Mouse (Mus musculus) thymus, adult 2 months (tissue): ENCODE results near the gene Lhfpl2. TPM values are rescaled to one million over a fixed set of nuclear protein-coding genes. Genes with fewer than 3 reads are reported as not detected.

Source experiments
- DNase-seq: peaks from one replicate; pipeline ENCODE4 v3.0.0; 2021
- H3K27ac ChIP-seq: fragments of 200-500 bp; 2 replicates; pipeline ENCODE4 v1.5.1; 2012; ENCODE audit warnings: low read length, control low read depth; ENCODE audit not compliant: control insufficient read depth, insufficient read depth
- H3K27me3 ChIP-seq: fragments of 200-500 bp; 2 replicates; pipeline ENCODE4 v1.6.1; 2012; ENCODE audit warnings: mild to moderate bottlenecking, low read length, moderate library complexity, mixed read lengths; ENCODE audit not compliant: control insufficient read depth, insufficient read depth
- H3K36me3 ChIP-seq: fragments of 200-500 bp; 2 replicates; pipeline ENCODE4 v1.6.1; 2012; ENCODE audit warnings: mild to moderate bottlenecking, low read length, moderate library complexity; ENCODE audit not compliant: control insufficient read depth, insufficient read depth
- H3K4me1 ChIP-seq: fragments of 200-500 bp; replicated peaks from 2 replicates; pipeline ENCODE4 v1.6.1; 2012; ENCODE audit warnings: low read length; ENCODE audit not compliant: control insufficient read depth, insufficient read depth
- H3K4me3 ChIP-seq: fragments of 200-500 bp; 2 replicates; pipeline ENCODE4 v1.5.1; 2012; ENCODE audit warnings: mild to moderate bottlenecking, low read length, control low read depth, moderate library complexity; ENCODE audit not compliant: control insufficient read depth, insufficient read depth
- CTCF ChIP-seq: fragments of 200-500 bp; IDR thresholded peaks from 2 replicates; pipeline ENCODE4 v1.5.1; 2012; ENCODE audit warnings: mild to moderate bottlenecking, control low read depth, low read length, moderate library complexity, borderline replicate concordance; ENCODE audit not compliant: control insufficient read depth, poor library complexity, insufficient read depth; ENCODE audit errors: extremely low read depth
- POLR2A ChIP-seq: fragments of 200-500 bp; IDR thresholded peaks from 2 replicates; pipeline ENCODE4 v1.6.1; 2012; ENCODE audit warnings: mild to moderate bottlenecking, low read length, control low read depth, moderate library complexity; ENCODE audit not compliant: control insufficient read depth, poor library complexity, insufficient read depth; ENCODE audit errors: extremely low read depth
- WGBS: fragments of 180-500 bp; shearing (Covaris S2); methylation state at CpG from one replicate; pipeline ENCODE4 v1.1.7; 2018; 5-methylcytosine and 5-hydroxymethylcytosine counted together
- polyA plus RNA-seq: library from polyadenylated mRNA; depleted of rRNA; stranded (reverse); fragments of >200 nt; gene quantifications from 2 replicates; pipeline ENCODE4 v1.2.3, GENCODE M21; 2012

Gene Lhfpl2
- polyA plus RNA-seq, 1 experiment, result 6.6 TPM

- no peak for DNase-seq
- WGBS, result 72% methylated on average over 10 of the region's 10 CpGs
- H3K4me3 ChIP-seq, result no peak overlapping the region
- H3K4me1 ChIP-seq, result peaks cover 7% of the 10 kb centered on the region; the same call in 1 of the 2 replicates
- no peaks in the 10 kb centered on the region for H3K36me3 ChIP-seq
- H3K27ac ChIP-seq, result no peak overlapping the region
- TF ChIP-seq POLR2A, result no peak
- TF ChIP-seq CTCF, result no peak
- no peaks in the 10 kb centered on the region for H3K27me3 ChIP-seq
Measured at GRCm38 (mm10) chr13:94188200-94189086, 130.8 kb downstream of the Lhfpl2 start.

DNA sequence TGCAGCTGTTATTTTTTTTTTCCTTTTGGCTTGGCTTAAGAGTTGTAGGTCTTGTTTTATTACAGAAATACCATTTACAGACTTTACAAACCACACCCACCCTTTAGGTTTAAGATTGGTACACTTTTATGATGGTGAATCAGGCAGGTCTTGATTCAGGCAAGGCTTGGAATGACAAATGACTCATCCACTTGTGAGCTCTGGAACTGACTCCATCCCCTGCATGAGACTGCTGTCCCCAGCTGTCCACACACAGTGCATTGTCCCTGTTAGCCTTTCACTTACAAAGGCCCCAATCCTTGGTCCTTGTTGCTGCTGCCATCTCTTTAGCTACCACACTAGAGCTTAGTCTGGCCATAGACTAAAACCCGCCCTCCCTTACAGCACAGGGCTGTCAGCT is 132.8 kb downstream of the Lhfpl2 start:
- H3K27me3 ChIP-seq, result no peaks in the 10 kb centered on the region
- no peak overlapping the region for H3K4me3 ChIP-seq
- WGBS, result 100% methylated on average over 1 of the region's 1 CpGs
- H3K4me1 ChIP-seq, result peaks cover 7% of the 10 kb centered on the region; the same call in 1 of the 2 replicates
- no peaks in the 10 kb centered on the region for H3K36me3 ChIP-seq
- TF ChIP-seq POLR2A (no peak), CTCF (no peak)
- H3K27ac ChIP-seq, result no peak overlapping the region
- DNase-seq, result no peak

DNA sequence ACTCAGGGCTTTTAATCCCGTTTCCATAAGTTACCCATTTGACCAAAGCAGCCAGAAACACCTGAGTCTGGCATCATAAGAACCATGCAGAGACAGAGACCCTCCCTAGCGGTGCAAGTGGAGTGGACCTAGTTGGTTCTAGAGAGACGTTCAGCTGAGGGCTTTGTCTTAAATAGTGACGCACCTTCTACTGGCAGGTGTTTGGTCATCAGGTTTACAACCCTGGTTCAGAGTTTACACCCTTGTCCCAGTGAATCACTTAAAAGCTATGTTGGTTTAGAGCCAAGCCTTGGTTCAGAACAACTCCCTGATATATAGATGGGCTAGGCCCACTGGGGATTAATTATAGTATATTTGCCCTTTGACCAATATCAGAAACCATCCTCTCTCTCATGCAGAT is 135.6 kb downstream of the Lhfpl2 start:
- TF ChIP-seq POLR2A (no peak), CTCF (no peak)
- H3K4me1 ChIP-seq, result 0 out of 2 replicates have a peak, but pooled peaks cover 2% of the 10 kb centered on the region
- H3K36me3 ChIP-seq, result no peaks in the 10 kb centered on the region

GRCm38 (mm10) chr13:94198616-94199015 is 141.0 kb downstream of the Lhfpl2 start:
- WGBS, result 92% methylated on average over 6 of the region's 6 CpGs
- H3K27ac ChIP-seq, result no peak overlapping the region
- no peak for DNase-seq
- no peak for TF ChIP-seq CTCF
- no peak for TF ChIP-seq POLR2A
- no peak overlapping the region for H3K4me3 ChIP-seq
- H3K36me3 ChIP-seq, result no peaks in the 10 kb centered on the region
- no peaks in the 10 kb centered on the region for H3K27me3 ChIP-seq
- no peaks in the 10 kb centered on the region for H3K4me1 ChIP-seq

More for the DNA sequence above, 135.6 kb downstream of the Lhfpl2 start:
- DNase-seq, result no peak
- H3K27me3 ChIP-seq, result no peaks in the 10 kb centered on the region
- H3K4me3 ChIP-seq, result no peak overlapping the region
- 96% methylated on average over 4 of the region's 4 CpGs for WGBS
- no peak overlapping the region for H3K27ac ChIP-seq

- H3K4me3 ChIP-seq, result no peak overlapping the region
- no peak overlapping the region for H3K27ac ChIP-seq
- 95% methylated on average over 8 of the region's 8 CpGs for WGBS
- no peaks in the 10 kb centered on the region for H3K4me1 ChIP-seq
- TF ChIP-seq CTCF, result no peak
- DNase-seq, result no peak
- no peaks in the 10 kb centered on the region for H3K27me3 ChIP-seq
- no peaks in the 10 kb centered on the region for H3K36me3 ChIP-seq
Measured at GRCm38 (mm10) chr13:94199829-94200228, 142.2 kb downstream of the Lhfpl2 start.

DNA sequence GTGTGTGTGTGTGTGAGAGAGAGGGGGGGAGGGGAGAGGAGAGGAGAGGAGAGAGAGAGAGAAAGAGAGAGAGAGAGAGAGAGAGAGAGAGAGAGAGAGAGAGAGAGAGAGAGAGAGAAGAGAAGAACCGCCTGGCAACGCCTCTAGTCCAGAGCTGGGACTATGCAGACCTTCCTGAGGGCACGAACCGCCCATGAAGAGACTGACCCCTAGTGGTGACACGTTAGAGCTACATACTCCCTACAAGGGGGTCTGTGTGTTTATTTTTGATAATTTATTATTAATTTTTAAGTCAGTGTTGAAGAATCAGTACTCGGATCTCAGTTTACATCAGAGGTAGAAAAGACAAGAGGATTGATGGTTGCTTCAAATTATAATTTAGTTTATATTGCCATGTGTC is 147.6 kb downstream of the Lhfpl2 start:
- TF ChIP-seq CTCF (peak; percentile 45; the same call in 1 of the 2 replicates), POLR2A (no peak)
- WGBS, result 11% methylated on average over 6 of the region's 6 CpGs
- H3K27ac ChIP-seq, result no peak overlapping the region
- H3K36me3 ChIP-seq, result no peaks in the 10 kb centered on the region
- H3K27me3 ChIP-seq, result no peaks in the 10 kb centered on the region
- H3K4me1 ChIP-seq, result no peaks in the 10 kb centered on the region
- H3K4me3 ChIP-seq, result no peak overlapping the region
- DNase-seq, result peak; percentile 37
